Mouse (Mus musculus) heart, postnatal 0 days (tissue): ENCODE data around the gene Esr1. TPM values are rescaled to one million over a fixed set of nuclear protein-coding genes. Genes with fewer than 3 reads are reported as not detected.

Source experiments
- ATAC-seq: fragments of 200-750 bp; cut with Nextera tagmentation; 2 replicates; pipeline ENCODE4 v1.8.0; 2017; ENCODE audit warnings: low read depth, moderate number of reproducible peaks, moderate library complexity; ENCODE audit not compliant: insufficient read depth
- DNase-seq: peaks from one replicate; pipeline ENCODE4 v3.0.0-alpha.2; 2016; ENCODE audit warnings: low spot score
- H3K27ac ChIP-seq: fragments of 300-500 bp; sonication (generic); 2 replicates; pipeline ENCODE4 v1.5.1; 2014; ENCODE audit warnings: low read depth, mild to moderate bottlenecking
- H3K27me3 ChIP-seq: fragments of 300-500 bp; sonication (generic); 2 replicates; pipeline ENCODE4 v1.6.1; 2014; ENCODE audit warnings: low read length, mixed read lengths; ENCODE audit not compliant: control insufficient read depth, insufficient read depth
- H3K36me3 ChIP-seq: fragments of 300-500 bp; sonication (generic); replicated peaks from 2 replicates; pipeline ENCODE4 v1.6.1; 2014; ENCODE audit warnings: low read length, mixed read lengths; ENCODE audit not compliant: control insufficient read depth, insufficient read depth
- H3K4me1 ChIP-seq: fragments of 300-500 bp; sonication (generic); 2 replicates; pipeline ENCODE4 v1.6.1; 2014; ENCODE audit warnings: antibody characterized with exemption; ENCODE audit not compliant: control insufficient read depth, insufficient read depth
- H3K4me2 ChIP-seq: fragments of 300-500 bp; sonication (generic); 2 replicates; pipeline ENCODE4 v1.6.1; 2014; ENCODE audit warnings: low read depth, mild to moderate bottlenecking, low read length, moderate library complexity
- H3K4me3 ChIP-seq: fragments of 300-500 bp; sonication (generic); 2 replicates; pipeline ENCODE4 v1.5.1; 2014; ENCODE audit warnings: low read depth, low read length
- H3K9ac ChIP-seq: fragments of 300-500 bp; sonication (generic); replicated peaks from 2 replicates; pipeline ENCODE4 v1.6.1; 2014; ENCODE audit warnings: low read depth, low read length, mixed read lengths
- H3K9me3 ChIP-seq: fragments of 300-500 bp; sonication (generic); replicated peaks from 2 replicates; pipeline ENCODE4 v1.6.1; 2016; ENCODE audit warnings: low read length; ENCODE audit not compliant: control insufficient read depth
- CTCF ChIP-seq: IDR thresholded peaks from 2 replicates; pipeline ENCODE4 v1.5.1; 2016; ENCODE audit warnings: antibody characterized with exemption, control low read depth, low read depth
- EP300 ChIP-seq: IDR thresholded peaks from 2 replicates; pipeline ENCODE4 v1.6.1; 2016; ENCODE audit warnings: antibody characterized with exemption, low read depth
- WGBS: fragments of 180-500 bp; shearing (Covaris S2); extraction: QIAGEN DNeasy Blood & Tissue Kit; methylation state at CpG from one replicate; pipeline ENCODE4 v1.1.7; 2014; 5-methylcytosine and 5-hydroxymethylcytosine counted together
- polyA plus RNA-seq: library from polyadenylated mRNA; unstranded; fragments of >200 nt; fragmentation: Nextera tagmentation; extraction: Ambion mirVana; gene quantifications from 2 replicates; pipeline ENCODE4 v1.2.1, GENCODE M21; 2015
- total RNA-seq: library from RNA; depleted of rRNA; stranded (reverse); fragments of >200 nt; gene quantifications from 2 replicates; pipeline ENCODE4 v1.2.3, GENCODE M21; 2014; ENCODE audit warnings: low replicate concordance

Gene Esr1
- total and polyA plus RNA-seq, 2 experiments from 2014 or later = 0.14 to 0.50 TPM

- Histone ChIP-seq H3K4me3 (no peak overlapping the region), H3K9ac (no peak overlapping the region), H3K27me3 (no peaks in the 10 kb centered on the region), H3K36me3 (no peaks in the 10 kb centered on the region), H3K27ac (0 out of 2 replicates have a peak overlapping the region, but pooled peaks have one; percentile 1), H3K4me1 (no peaks in the 10 kb centered on the region), H3K4me2 (peak overlapping the region; percentile 6; the same call in 1 of the 2 replicates), H3K9me3 (no peaks in the 10 kb centered on the region)
- DNase-seq = peak; percentile 10
- no peak; the same call in 1 of the 2 replicates for ATAC-seq
- 59% methylated on average over 24 of the region's 24 CpGs for WGBS
- TF ChIP-seq EP300 = no peak
- TF ChIP-seq CTCF = no peak
These were observed 9.5 kb downstream of the Esr1 start for GRCm38 (mm10) chr10:4620596-4621504.

- no peak overlapping the region for H3K9ac ChIP-seq
- H3K4me2 ChIP-seq = no peak overlapping the region
- TF ChIP-seq CTCF (no peak), EP300 (no peak)
- no peak overlapping the region for H3K4me3 ChIP-seq
- H3K4me1 ChIP-seq = no peaks in the 10 kb centered on the region
- 89% methylated on average over 5 of the region's 5 CpGs for WGBS
- H3K27ac ChIP-seq = no peak overlapping the region
- no peaks in the 10 kb centered on the region for H3K36me3 ChIP-seq
- no peaks in the 10 kb centered on the region for H3K27me3 ChIP-seq
- no peaks in the 10 kb centered on the region for H3K9me3 ChIP-seq
- DNase-seq (no peak), ATAC-seq (no peak)
These were observed 10.1 kb downstream of the Esr1 start for GRCm38 (mm10) chr10:4621505-4621815.

GRCm38 (mm10) chr10:4623319-4623718, 11.9 kb downstream of the Esr1 start:
- Histone ChIP-seq H3K4me3 (no peak overlapping the region), H3K4me2 (no peak overlapping the region), H3K27me3 (no peaks in the 10 kb centered on the region), H3K36me3 (no peaks in the 10 kb centered on the region), H3K27ac (no peak overlapping the region), H3K4me1 (no peaks in the 10 kb centered on the region), H3K9me3 (no peaks in the 10 kb centered on the region), H3K9ac (no peak overlapping the region)
- no peak for TF ChIP-seq EP300
- no peak for TF ChIP-seq CTCF
- DNase-seq = no peak
- no peak; the same call in 1 of the 2 replicates for ATAC-seq

- Histone ChIP-seq H3K4me1 (no peaks in the 10 kb centered on the region), H3K9ac (no peak overlapping the region), H3K36me3 (no peaks in the 10 kb centered on the region), H3K4me3 (no peak overlapping the region), H3K9me3 (no peaks in the 10 kb centered on the region), H3K4me2 (no peak overlapping the region), H3K27me3 (no peaks in the 10 kb centered on the region), H3K27ac (no peak overlapping the region)
- DNase-seq (no peak), ATAC-seq (no peak)
- WGBS = 91% methylated on average over 4 of the region's 4 CpGs
- TF ChIP-seq EP300 = no peak
- TF ChIP-seq CTCF = no peak
These were observed 13.2 kb downstream of the Esr1 start for GRCm38 (mm10) chr10:4624581-4624980.

- no peak overlapping the region for H3K4me3 ChIP-seq
- no peak for TF ChIP-seq CTCF
- no peak for TF ChIP-seq EP300
- no peak for DNase-seq
- no peak for ATAC-seq
- no peaks in the 10 kb centered on the region for H3K27me3 ChIP-seq
- H3K27ac ChIP-seq = no peak overlapping the region
- H3K9ac ChIP-seq = no peak overlapping the region
- WGBS = 73% methylated on average over 6 of the region's 6 CpGs
- H3K9me3 ChIP-seq = no peaks in the 10 kb centered on the region
- H3K4me2 ChIP-seq = no peak overlapping the region
- H3K36me3 ChIP-seq = no peaks in the 10 kb centered on the region
- H3K4me1 ChIP-seq = no peaks in the 10 kb centered on the region
These were observed 13.9 kb downstream of the Esr1 start for GRCm38 (mm10) chr10:4625300-4625699.

GRCm38 (mm10) chr10:4626432-4626831, 15.0 kb downstream of the Esr1 start:
- H3K4me1 ChIP-seq = no peaks in the 10 kb centered on the region
- H3K27ac ChIP-seq = no peak overlapping the region
- 77% methylated on average over 7 of the region's 7 CpGs for WGBS
- TF ChIP-seq CTCF (peak; percentile 10; the same call in 1 of the 2 replicates), EP300 (no peak)
- H3K4me3 ChIP-seq = no peak overlapping the region
- ATAC-seq (no peak), DNase-seq (no peak)
- no peak overlapping the region for H3K9ac ChIP-seq
- H3K9me3 ChIP-seq = no peaks in the 10 kb centered on the region
- no peaks in the 10 kb centered on the region for H3K27me3 ChIP-seq
- no peak overlapping the region for H3K4me2 ChIP-seq
- no peaks in the 10 kb centered on the region for H3K36me3 ChIP-seq
